Mouse (Mus musculus) CH12F3 (cell line): ENCODE measurements at regions not wholly inside any gene's neighbourhood (a gene's known extent, or its start where the extent isn't known, plus 50 kb on each side); places are given as distances from the start of the nearest gene placed in this dataset.
"Not testable (repeated sequence)": the region's sequence is repeated elsewhere in the genome, so short reads cannot be mapped to it uniquely, and the experiment has no call there.

Experiments used
- in situ Hi-C: fragments of 300-500 bp; cut with MboI; formaldehyde crosslinking; loops from 2 replicates; pipeline ENCODE4 v1.14.3; 2020; ENCODE audit warnings: low sequenced_read_pairs

DNA sequence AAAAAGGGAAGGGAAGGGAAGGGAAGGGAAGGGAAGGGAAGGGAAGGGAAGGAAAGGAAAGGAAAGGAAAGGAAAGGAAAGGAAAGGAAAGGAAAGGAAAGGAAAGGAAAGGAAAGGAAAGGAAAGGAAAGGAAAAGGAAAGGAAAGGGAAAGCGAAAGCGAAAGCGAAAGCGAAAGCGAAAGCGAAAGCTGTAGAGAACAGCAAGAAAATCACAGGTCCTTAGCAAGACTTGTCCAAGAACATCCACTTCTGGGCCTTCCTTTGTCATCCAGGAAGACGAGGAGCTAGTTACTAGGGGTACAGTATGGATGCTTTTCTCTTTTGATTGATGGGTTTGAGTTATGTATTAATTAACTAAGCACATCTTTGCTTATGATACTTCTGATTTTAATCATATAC, 494.3 kb upstream of the Smim15 start:
- in situ Hi-C loops = not testable (repeated sequence)

DNA sequence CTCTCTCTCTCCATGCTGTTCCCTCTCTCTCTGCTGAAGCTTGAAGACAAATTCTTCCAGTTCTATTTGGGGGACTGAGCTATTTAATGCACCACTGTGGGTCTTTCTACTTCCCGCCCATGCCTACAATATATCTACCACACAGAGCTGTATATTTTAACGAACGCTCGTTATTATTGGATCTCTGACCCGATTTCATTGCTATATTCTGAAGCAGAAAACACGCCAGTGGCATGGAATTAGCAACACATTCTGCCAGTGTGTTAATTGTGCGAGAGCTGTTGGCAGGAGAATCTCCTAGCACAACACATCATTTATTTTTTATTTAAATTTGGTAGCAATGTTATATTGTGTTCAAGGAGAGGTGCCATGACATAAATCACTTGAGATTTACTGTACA, 497.2 kb upstream of the Smim15 start:
- in situ Hi-C loops = no loop called here

- in situ Hi-C loops = no loop called here
Observed at GRCm38 (mm10) chr13:107546181-107546900, 497.9 kb upstream of the Smim15 start.

- in situ Hi-C loops = no loop called here
Observed at GRCm38 (mm10) chr13:107541635-107541955, 502.7 kb upstream of the Smim15 start.

DNA sequence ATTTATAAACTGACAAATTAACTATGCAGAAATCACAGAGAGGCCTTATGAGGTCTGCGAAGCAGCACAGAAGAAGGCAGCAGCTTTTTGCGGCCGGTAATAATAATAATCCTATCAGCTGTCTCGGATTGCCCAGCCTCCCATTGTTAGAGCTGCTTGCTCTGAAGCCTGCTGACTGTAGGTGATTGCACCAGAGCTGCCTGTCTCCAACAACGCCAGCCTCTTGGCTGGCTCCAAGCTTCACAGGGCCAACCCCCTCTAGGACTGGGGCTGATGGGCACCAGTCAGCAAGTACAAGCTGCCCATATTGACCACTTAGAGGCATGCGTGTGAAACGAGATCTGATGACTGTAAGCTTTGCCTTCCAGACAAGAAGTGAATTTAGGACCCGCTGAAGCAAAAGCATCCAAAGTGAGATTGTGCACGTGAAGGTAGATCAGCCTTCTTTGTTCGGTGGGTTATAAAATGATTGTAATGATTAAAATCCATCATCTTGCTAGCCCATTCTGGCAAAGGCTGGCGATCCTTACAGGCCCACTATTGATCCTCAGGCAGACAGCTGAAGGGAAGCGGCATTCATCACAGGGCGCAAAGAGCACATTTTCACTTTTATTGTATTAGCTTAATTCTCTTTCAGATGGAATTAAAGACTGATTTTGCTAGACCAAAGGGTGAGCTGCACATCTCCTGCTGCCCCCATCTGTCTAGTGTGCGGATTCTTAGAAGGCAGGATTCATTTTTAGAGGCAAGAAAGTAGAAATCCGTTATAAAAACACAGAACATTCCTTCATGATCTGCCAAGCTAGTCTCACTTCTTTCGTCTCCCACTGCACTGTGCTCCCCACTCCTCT, 503.2 kb upstream of the Smim15 start:
- in situ Hi-C loops = no loop called here

DNA sequence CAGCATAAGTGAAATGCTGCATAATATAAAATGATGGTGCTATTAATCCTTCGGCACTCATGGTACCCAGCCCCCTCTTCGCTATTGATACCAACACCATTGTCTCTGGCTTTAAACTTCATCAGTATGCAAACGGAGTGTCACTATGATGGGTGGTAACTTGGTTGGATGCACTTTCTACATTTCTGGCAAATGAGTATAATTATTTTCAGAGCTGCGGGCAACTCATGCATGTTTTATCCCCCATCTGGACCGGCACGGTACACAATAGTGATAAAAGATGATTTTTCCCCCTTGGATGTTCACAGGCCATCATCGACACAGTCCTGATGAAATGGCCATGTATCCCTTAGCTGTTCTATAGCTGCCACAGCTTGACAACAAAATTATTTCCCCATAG, 503.9 kb upstream of the Smim15 start:
- in situ Hi-C loops = no loop called here

GRCm38 (mm10) chr13:107539867-107540266, 504.4 kb upstream of the Smim15 start:
- in situ Hi-C loops = no loop called here

DNA sequence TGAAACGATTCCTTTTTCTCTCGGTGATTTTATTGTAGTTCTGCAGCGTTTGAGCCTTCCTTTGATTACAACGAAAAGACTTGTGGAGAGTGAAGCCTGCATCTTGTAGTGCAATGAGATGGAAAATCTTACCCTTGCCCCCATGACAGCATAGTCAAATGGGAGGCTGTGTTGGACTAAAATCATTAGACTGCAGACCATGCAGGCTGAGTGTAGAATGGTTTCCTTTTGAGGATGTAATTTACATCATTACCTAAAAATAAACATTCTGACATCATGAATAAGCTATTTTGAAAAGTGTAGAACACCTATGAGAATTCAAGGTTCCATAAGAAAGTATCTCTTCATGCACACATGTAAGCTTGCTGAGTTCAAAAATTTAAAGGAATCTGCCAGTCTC, 504.9 kb upstream of the Smim15 start:
- in situ Hi-C loops = no loop called here

DNA sequence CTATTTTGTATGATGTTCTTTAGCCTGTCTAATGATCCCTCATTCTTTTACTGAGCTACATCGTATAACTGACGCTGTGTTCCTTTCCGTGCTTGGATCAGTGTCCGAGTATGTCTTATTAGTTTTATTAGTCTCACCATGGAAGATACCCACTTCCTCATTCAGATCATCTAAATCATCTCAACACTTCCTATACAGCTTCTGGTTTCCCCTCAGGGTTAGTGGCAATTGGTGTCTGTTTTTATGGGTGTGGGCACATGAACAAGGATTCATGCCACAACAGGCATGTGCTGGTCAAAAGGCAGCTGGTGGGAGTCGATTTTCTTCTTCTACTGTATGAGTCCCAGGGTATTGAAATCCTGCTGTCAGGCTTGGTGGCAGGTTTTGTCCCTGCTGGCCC, 509.0 kb upstream of the Smim15 start:
- in situ Hi-C loops = no loop called here

DNA sequence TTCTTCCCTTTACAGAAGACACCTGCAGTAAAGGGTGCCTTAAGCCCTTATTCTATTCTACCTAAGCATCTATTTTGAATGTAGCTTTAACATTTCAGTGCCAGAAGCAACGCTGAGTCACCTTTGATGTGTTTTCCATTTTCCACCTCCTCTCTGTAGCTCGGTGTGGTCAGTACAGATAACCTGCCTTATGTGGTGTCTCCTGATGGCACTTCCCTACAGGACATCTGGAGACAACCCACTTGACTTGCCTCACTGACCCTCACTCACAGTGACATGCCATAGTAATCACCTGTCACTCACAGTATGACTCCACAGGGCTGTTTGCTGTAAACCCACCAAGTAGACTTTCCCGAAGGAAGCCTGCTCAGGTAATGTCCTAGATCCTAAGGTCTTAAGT, 510.9 kb upstream of the Smim15 start:
- in situ Hi-C loops = no loop called here

DNA sequence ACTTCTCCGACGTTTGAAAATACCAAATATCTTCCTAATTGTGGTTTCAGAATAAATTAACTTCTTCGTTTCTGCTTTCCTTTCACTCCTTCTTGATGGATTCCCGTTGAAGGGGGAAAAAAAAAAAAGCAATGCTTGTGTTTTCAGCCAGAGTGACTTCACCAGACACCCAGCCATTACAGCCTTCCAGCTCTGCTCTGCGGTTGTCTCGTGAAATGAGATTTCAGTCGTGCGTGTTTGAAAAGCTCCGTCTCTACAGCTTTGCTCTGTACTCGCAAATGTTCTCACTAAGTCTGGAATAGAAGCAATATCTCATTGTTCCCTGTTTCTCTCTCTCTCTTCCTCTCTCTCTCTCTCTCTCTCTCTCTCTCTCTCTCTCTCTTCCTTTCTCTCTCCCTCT, 509.6 kb upstream of the Kif2a start:
- in situ Hi-C loops = no loop called here

DNA sequence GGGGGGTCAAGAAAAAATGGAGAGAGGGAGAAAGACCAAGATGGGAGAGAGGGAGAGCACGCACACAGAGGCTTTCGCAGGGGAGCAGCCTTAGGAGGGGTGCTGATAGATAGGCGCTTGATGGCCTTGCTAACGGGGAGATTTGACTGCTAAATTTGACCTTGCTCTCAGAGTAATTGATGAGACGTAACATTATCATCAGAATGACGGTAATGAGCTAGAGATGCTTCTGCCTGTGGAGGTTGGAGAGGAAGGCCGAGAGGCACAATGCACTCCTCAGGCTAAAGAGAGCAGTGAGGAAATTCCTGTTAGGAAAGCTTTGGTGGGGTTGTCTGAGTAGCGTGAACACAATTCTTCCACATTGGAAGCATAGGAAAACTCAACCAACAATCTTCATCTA, 509.1 kb upstream of the Kif2a start:
- in situ Hi-C loops = no loop called here

GRCm38 (mm10) chr13:107530392-107530791, 508.5 kb upstream of the Kif2a start:
- in situ Hi-C loops = no loop called here

GRCm38 (mm10) chr13:107528724-107529456, 507.0 kb upstream of the Kif2a start:
- in situ Hi-C loops = no loop called here

DNA sequence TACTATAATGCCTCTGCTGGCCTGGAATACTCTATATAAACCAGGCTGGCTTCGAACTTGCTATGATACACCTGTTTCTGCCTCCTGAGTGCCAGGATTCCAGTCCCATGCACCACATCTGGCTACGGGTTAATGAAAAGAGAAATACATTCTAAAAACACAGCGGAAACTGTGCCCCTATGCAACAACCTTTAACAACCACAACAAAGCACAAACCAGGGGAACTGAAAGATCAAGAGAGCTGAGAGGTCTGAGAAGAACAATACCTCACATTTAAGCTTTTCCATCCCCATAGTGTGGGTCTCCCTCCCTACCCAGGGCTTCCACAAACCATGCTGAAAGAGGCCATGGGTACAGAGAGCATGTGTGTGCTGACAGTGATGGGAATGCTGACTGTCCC, 501.0 kb upstream of the Kif2a start:
- in situ Hi-C loops = no loop called here

DNA sequence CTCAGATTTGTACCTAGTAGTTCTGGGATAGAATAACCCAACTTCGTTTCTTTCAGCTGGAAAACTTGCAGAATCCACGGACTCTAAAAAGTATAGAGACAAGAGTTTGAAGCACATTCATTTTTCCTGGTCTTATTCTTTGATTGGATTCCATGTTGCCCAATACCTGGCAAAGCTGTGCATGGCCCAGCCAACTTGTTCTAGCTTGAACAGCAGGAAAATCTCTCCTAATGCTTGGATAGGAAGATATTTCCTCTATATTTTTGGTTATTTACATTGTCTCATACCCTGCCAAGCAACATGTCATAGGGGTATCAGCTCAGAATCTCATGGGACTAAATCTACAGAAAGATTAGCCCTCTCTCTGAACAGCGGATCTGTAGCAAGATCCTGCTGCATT, 492.3 kb upstream of the Kif2a start:
- in situ Hi-C loops = no loop called here

DNA sequence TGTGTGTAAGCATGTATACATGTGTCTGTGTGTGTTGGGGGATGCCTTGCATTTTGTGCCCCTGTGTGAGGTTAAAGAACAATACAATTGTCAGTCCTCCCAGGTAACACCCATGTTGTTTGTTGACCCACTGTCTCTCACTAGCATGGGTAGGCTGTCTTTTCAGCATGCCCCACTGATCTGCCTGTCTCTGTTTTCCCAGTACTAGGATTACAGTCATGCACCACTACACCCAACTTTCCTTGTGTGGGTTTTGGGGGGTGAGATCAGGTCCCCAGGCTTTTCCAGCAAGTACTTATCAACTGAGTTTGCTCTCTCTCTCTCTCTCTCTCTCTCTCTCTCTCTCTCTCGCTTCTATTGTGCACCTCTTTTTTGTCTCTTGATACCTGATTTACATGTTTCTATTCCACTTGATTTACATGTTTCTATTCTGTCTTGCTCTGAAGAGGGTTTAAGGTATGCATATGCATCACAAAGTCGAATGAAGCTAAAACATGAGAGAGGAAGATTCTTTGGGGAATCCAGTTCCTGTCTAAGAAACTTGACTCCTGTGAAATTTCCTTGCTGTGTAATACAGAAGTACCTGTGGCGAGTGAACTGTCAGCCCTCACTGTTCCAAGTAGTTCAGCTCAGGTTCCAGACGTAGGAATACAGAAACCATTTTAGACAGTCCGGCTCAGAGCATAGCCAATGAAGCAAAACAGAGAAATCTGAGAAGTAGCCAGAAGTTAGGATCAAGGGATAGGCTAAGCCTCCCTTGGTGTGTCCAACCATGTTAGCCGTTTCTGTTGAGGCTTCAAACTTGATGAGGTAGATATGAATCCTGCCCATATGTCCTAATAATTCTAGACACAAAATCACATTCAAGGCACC, 491.6 kb upstream of the Kif2a start:
- in situ Hi-C loops = no loop called here

- in situ Hi-C loops = no loop called here
Observed at GRCm38 (mm10) chr13:107507336-107507735, 485.4 kb upstream of the Kif2a start.

DNA sequence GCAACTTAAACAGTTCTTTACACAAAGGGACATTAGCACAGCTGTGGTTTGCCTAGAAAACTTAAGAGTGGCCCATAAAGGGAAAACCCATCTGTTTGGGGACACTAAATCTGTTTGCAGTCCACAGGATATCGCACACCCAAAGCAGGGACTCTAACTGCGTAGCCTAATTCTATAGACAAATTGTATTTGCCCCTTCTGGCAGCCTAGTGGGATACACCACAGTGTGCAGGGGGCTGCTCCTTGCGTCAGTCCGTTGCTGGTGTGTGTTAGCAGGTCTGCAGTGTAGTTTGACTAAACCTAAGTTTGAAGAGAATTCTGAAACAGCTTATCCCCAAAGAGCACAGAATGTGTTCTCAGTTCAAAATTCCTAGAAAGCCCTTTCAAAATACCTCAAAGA, 484.9 kb upstream of the Kif2a start:
- in situ Hi-C loops = no loop called here

DNA sequence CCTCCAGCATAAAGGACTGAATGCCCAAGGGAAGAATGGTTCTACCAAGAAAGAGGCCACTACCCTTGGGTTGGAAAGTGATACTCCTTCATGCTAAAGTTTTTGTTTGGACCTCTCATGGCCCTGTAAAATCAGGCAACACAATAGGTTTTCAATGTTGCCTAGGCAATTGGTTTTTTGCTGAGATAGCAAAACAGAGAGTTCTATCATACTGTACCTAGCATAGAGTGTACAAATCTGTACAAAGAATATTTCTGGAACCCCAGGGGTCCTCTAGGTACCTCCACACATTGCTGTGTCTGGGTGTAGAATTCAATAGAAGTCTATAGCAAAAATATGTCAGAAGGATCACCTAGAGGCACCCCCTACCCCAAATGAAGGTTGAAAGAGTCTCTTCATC, 483.4 kb upstream of the Kif2a start:
- in situ Hi-C loops = no loop called here

GRCm38 (mm10) chr13:107502261-107502660, 480.3 kb upstream of the Kif2a start:
- in situ Hi-C loops = no loop called here
